Mouse (Mus musculus) ES-E14 (cell line): ENCODE data around the gene Gm28048. TPM values are rescaled to one million over a fixed set of nuclear protein-coding genes. Genes with fewer than 3 reads are reported as not detected.

Source experiments
- DNase-seq: peaks from one replicate; pipeline ENCODE4 v3.0.0-alpha.2; 2013; ENCODE audit warnings: low read depth, low spot score
- H3K27ac ChIP-seq: 2 replicates; pipeline ENCODE4 v1.5.1; 2012; ENCODE audit warnings: low read depth, mild to moderate bottlenecking, low read length, moderate library complexity, mixed read lengths; ENCODE audit not compliant: poor library complexity, insufficient read depth, severe bottlenecking
- H3K36me3 ChIP-seq: 2 replicates; pipeline ENCODE4 v1.6.1; 2012; ENCODE audit warnings: mild to moderate bottlenecking, low read length, moderate library complexity, mixed read lengths; ENCODE audit not compliant: control insufficient read depth, poor library complexity, insufficient read depth, severe bottlenecking
- H3K4me1 ChIP-seq, 2 experiments: fragments of 150-350 bp in 1 of 2; sonication (generic) in 1 of 2; 2 replicates each; pipeline ENCODE4 v1.6.1; 2012; ENCODE audit warnings: low read length in 2 of 2, mild to moderate bottlenecking in 1 of 2, mixed read lengths in 1 of 2; ENCODE audit not compliant: control insufficient read depth in 2 of 2, insufficient read depth in 2 of 2, poor library complexity in 1 of 2
- H3K4me3 ChIP-seq, 2 experiments: fragments of 150-350 bp in 1 of 2; sonication (generic) in 1 of 2; 2 replicates each; pipeline ENCODE4 v1.5.1; 2012; ENCODE audit warnings: low read length in 2 of 2, low read depth in 1 of 2, mild to moderate bottlenecking in 1 of 2, mixed read lengths in 1 of 2; ENCODE audit not compliant: insufficient read depth in 1 of 2, poor library complexity in 1 of 2, severe bottlenecking in 1 of 2
- H3K9ac ChIP-seq: 2 replicates; pipeline ENCODE4 v1.6.1; 2012; ENCODE audit warnings: low read depth, mild to moderate bottlenecking, low read length, mixed read lengths; ENCODE audit not compliant: poor library complexity, insufficient read depth, severe bottlenecking
- H3K9me3 ChIP-seq: fragments of 150-350 bp; sonication (generic); 2 replicates; pipeline ENCODE4 v1.6.1; 2012; ENCODE audit warnings: low read depth, mild to moderate bottlenecking, low read length; ENCODE audit not compliant: control insufficient read depth, insufficient read depth
- CHD2 ChIP-seq: IDR thresholded peaks from 2 replicates; pipeline ENCODE4 v1.6.1; 2014; ENCODE audit warnings: mild to moderate bottlenecking, low read depth, low read length, inconsistent platforms
- HCFC1 ChIP-seq: IDR thresholded peaks from 2 replicates; pipeline ENCODE4 v1.6.1; 2012; ENCODE audit warnings: low read length, inconsistent platforms, borderline replicate concordance; ENCODE audit not compliant: insufficient read depth
- MAFK ChIP-seq: IDR thresholded peaks from 2 replicates; pipeline ENCODE4 v1.6.1; 2014; ENCODE audit warnings: mild to moderate bottlenecking, low read depth, low read length, inconsistent platforms; ENCODE audit not compliant: insufficient read depth
- ZC3H11A ChIP-seq: IDR thresholded peaks from 2 replicates; pipeline ENCODE4 v1.6.1; 2012; ENCODE audit warnings: low read depth, mild to moderate bottlenecking, inconsistent platforms, low read length, borderline replicate concordance
- ZNF384 ChIP-seq: IDR thresholded peaks from 2 replicates; pipeline ENCODE4 v1.6.1; 2012; ENCODE audit warnings: low read depth, low read length, inconsistent platforms
- in situ Hi-C, 2 experiments: fragments of 600-800 bp; cut with MboI; formaldehyde crosslinking; loops; one replicate each; pipeline ENCODE4 v1.15.1; 2025; ENCODE audit warnings: low sequenced_read_pairs in 2 of 2, inconsistent platforms in 1 of 2; ENCODE audit not compliant: unreplicated experiment in 2 of 2
- total RNA-seq: library from RNA; depleted of rRNA; stranded (reverse); fragments of 300-350 nt; gene quantifications from 2 replicates; pipeline ENCODE4 v1.2.3, GENCODE M21; 2012

Gene Gm28048
- total RNA-seq, 1 experiment, result 16.3 TPM

- no peak overlapping the region for H3K27ac ChIP-seq
- H3K4me3 ChIP-seq, result no peak overlapping the region
- no peak overlapping the region for H3K9ac ChIP-seq
- H3K4me1 ChIP-seq, result peaks cover 9 to 13% of the 10 kb centered on the region in 2 experiments; a peak in 3 of 4 replicates
- H3K36me3 ChIP-seq, result no peaks in the 10 kb centered on the region
- no peak for TF ChIP-seq ZC3H11A
- peak; percentile 39 for TF ChIP-seq ZNF384
- no peaks in the 10 kb centered on the region for H3K9me3 ChIP-seq
- in situ Hi-C loops, result no loop called here
- DNase-seq, result no peak
These were observed 42.9 kb downstream of the Gm28048 start for GRCm38 (mm10) chr11:22938983-22939382.

GRCm38 (mm10) chr11:22937716-22938316, 44.1 kb downstream of the Gm28048 start:
- no peaks in the 10 kb centered on the region for H3K36me3 ChIP-seq
- no peak overlapping the region for H3K4me3 ChIP-seq
- no peak for DNase-seq
- no peaks in the 10 kb centered on the region for H3K9me3 ChIP-seq
- in situ Hi-C loops, result no loop called here
- TF ChIP-seq ZNF384 (no peak), CHD2 (no peak), HCFC1 (no peak), ZC3H11A (no peak)
- H3K4me1 ChIP-seq, result peaks cover 9 to 13% of the 10 kb centered on the region in 2 experiments; a peak in 3 of 4 replicates
- H3K27ac ChIP-seq, result no peak overlapping the region
- H3K9ac ChIP-seq, result no peak overlapping the region

- Histone ChIP-seq H3K36me3 (no peaks in the 10 kb centered on the region), H3K9me3 (no peaks in the 10 kb centered on the region), H3K4me1 (peaks cover 9 to 13% of the 10 kb centered on the region in 2 experiments; a peak in 3 of 4 replicates), H3K9ac (no peak overlapping the region), H3K27ac (no peak overlapping the region), H3K4me3 (no peak overlapping the region)
- DNase-seq, result no peak
- in situ Hi-C loops, result no loop called here
- no peak for TF ChIP-seq HCFC1
- no peak for TF ChIP-seq MAFK
- TF ChIP-seq ZNF384, result no peak
- no peak for TF ChIP-seq CHD2
- TF ChIP-seq ZC3H11A, result no peak
These were observed 45.3 kb downstream of the Gm28048 start for GRCm38 (mm10) chr11:22936446-22937125.

GRCm38 (mm10) chr11:22932167-22932566, 49.7 kb downstream of the Gm28048 start:
- Histone ChIP-seq H3K4me1 (peaks cover 13% of the 10 kb centered on the region in 2 experiments; a peak in 3 of 4 replicates), H3K27ac (no peak overlapping the region), H3K4me3 (no peak overlapping the region), H3K36me3 (no peaks in the 10 kb centered on the region), H3K9me3 (no peaks in the 10 kb centered on the region), H3K9ac (no peak overlapping the region)
- in situ Hi-C loops, result no loop called here
- no peak for DNase-seq
- TF ChIP-seq CHD2 (no peak), ZNF384 (no peak), MAFK (no peak), HCFC1 (no peak), ZC3H11A (no peak)
